Mouse (Mus musculus) neutrophil, adult 5-6 weeks (primary cell): ENCODE data around the gene Tmem247. TPM values are rescaled to one million over a fixed set of nuclear protein-coding genes. Genes with fewer than 3 reads are reported as not detected.

Experiments
- total RNA-seq: library from RNA; stranded (forward); fragments of 200-1000 nt; gene quantifications from 2 replicates; pipeline ENCODE4 v1.2.3, GENCODE M21; 2017

Tmem247 gene
- total RNA-seq, 1 experiment from 2014 or later = not detected

Other genes starting within 250 kb of the Tmem247 start
- 0.12 and 0.70 TPM in 2 replicates for gene Epas1, start 163.6 kb upstream of the Tmem247 start, total RNA-seq
- not detected in 2 replicates for gene Atp6v1e2, start 30.5 kb downstream of the Tmem247 start, total RNA-seq
- 29.7 and 34.4 TPM in 2 replicates for gene Rhoq, start 45.7 kb downstream of the Tmem247 start, total RNA-seq
- 11.5 and 11.9 TPM in 2 replicates for gene Pigf, start 108.1 kb downstream of the Tmem247 start, total RNA-seq
- 81.6 and 84.8 TPM in 2 replicates for gene Cript, start 108.2 kb downstream of the Tmem247 start, total RNA-seq
- gene Socs5, start 190.3 kb downstream of the Tmem247 start, total RNA-seq = 10.9 and 11.2 TPM in 2 replicates